Mouse (Mus musculus) lung, embryonic 16.5 days (tissue): ENCODE measurements at regions not wholly inside any gene's neighbourhood (a gene's known extent, or its start where the extent isn't known, plus 50 kb on each side); places are given as distances from the start of the nearest gene placed in this dataset.
"Not testable (repeated sequence)": the region's sequence is repeated elsewhere in the genome, so short reads cannot be mapped to it uniquely, and the experiment has no call there.

ENCODE experiments used
- ATAC-seq: fragments of 200-750 bp; cut with Nextera tagmentation; 2 replicates; pipeline ENCODE4 v1.8.0; 2017; ENCODE audit warnings: low read depth, mild to moderate bottlenecking, moderate library complexity
- H3K27ac ChIP-seq: fragments of 300-500 bp; sonication (generic); 2 replicates; pipeline ENCODE4 v1.5.1; 2014; ENCODE audit warnings: mild to moderate bottlenecking, control low read depth, low read length
- H3K27me3 ChIP-seq: fragments of 300-500 bp; sonication (generic); 2 replicates; pipeline ENCODE4 v1.6.1; 2014; ENCODE audit warnings: low read depth, low read length, mixed read lengths; ENCODE audit not compliant: control insufficient read depth, insufficient read depth
- H3K36me3 ChIP-seq: fragments of 300-500 bp; sonication (generic); 2 replicates; pipeline ENCODE4 v1.6.1; 2014; ENCODE audit warnings: low read length; ENCODE audit not compliant: control insufficient read depth, insufficient read depth
- H3K4me1 ChIP-seq: fragments of 300-500 bp; sonication (generic); replicated peaks from 2 replicates; pipeline ENCODE4 v1.6.1; 2014; ENCODE audit warnings: low read length, mixed read lengths; ENCODE audit not compliant: control insufficient read depth, insufficient read depth
- H3K4me2 ChIP-seq: fragments of 300-500 bp; sonication (generic); 2 replicates; pipeline ENCODE4 v1.6.1; 2014; ENCODE audit warnings: low read depth, low read length, control low read depth
- H3K4me3 ChIP-seq: fragments of 300-500 bp; sonication (generic); 2 replicates; pipeline ENCODE4 v1.5.1; 2014; ENCODE audit warnings: mild to moderate bottlenecking, low read length, control low read depth
- H3K9ac ChIP-seq: fragments of 300-500 bp; sonication (generic); 2 replicates; pipeline ENCODE4 v1.6.1; 2014; ENCODE audit warnings: low read length, control low read depth
- H3K9me3 ChIP-seq: fragments of 300-500 bp; sonication (generic); 2 replicates; pipeline ENCODE4 v1.6.1; 2016; ENCODE audit warnings: low read length; ENCODE audit not compliant: control insufficient read depth
- WGBS: fragments of 180-500 bp; shearing (Covaris S2); extraction: QIAGEN DNeasy Blood & Tissue Kit; methylation state at CpG from one replicate; pipeline ENCODE4 v1.1.7; 2014; 5-methylcytosine and 5-hydroxymethylcytosine counted together

- whole genome bisulfite sequencing: 59% methylated on average over 7 of the region's 7 CpGs
Measured at GRCm38 (mm10) chrX:50607636-50608035, 179.3 kb upstream of the Olfr1324 start.

GRCm38 (mm10) chrX:50605517-50605916 lies 177.2 kb upstream of the Olfr1324 start:
- H3K9me3 ChIP-seq, H3K27ac ChIP-seq, H3K36me3 ChIP-seq, H3K9ac ChIP-seq, H3K27me3 ChIP-seq, H3K4me1 ChIP-seq: not testable (repeated sequence)
- H3K4me2 ChIP-seq: 0 out of 2 replicates have a peak overlapping the region, but pooled peaks have one; percentile 29
- peak overlapping the region; percentile 19; the same call in 1 of the 2 replicates for H3K4me3 ChIP-seq
- 46% methylated on average over 2 of the region's 2 CpGs for WGBS
- peak; percentile 79; the same call in 1 of the 2 replicates for ATAC-seq

More at GRCm38 (mm10) chrX:50607636-50608035, 179.3 kb upstream of the Olfr1324 start:
- H3K4me1 ChIP-seq: no peaks in the 10 kb centered on the region
- H3K4me2 ChIP-seq: no peak overlapping the region
- no peak for ATAC-seq
- no peak overlapping the region for H3K9ac ChIP-seq
- peak overlapping the region; percentile 10; the same call in 1 of the 2 replicates for H3K4me3 ChIP-seq
- H3K9me3 ChIP-seq: no peaks in the 10 kb centered on the region
- H3K27ac ChIP-seq: no peak overlapping the region
- no peaks in the 10 kb centered on the region for H3K36me3 ChIP-seq
- no peaks in the 10 kb centered on the region for H3K27me3 ChIP-seq

GRCm38 (mm10) chrX:50604995-50605394 lies 176.7 kb upstream of the Olfr1324 start:
- peak overlapping the region; percentile 19; the same call in 1 of the 2 replicates for H3K4me3 ChIP-seq
- H3K9me3 ChIP-seq, H3K27me3 ChIP-seq, ATAC-seq, H3K9ac ChIP-seq, H3K4me1 ChIP-seq, H3K27ac ChIP-seq, H3K36me3 ChIP-seq: not testable (repeated sequence)
- peak overlapping the region; percentile 29; the same call in 1 of the 2 replicates for H3K4me2 ChIP-seq
- WGBS: 53% methylated on average over 4 of the region's 4 CpGs

- Histone ChIP-seq H3K4me2 (peak overlapping the region; percentile 25; the same call in 1 of the 2 replicates), H3K4me3 (peak overlapping the region; percentile 32; the same call in 1 of the 2 replicates)
Measured at GRCm38 (mm10) chrX:50602881-50603280, 174.6 kb upstream of the Olfr1324 start.

GRCm38 (mm10) chrX:50602461-50602875 lies 174.2 kb upstream of the Olfr1324 start:
- H3K36me3 ChIP-seq, H3K27me3 ChIP-seq, H3K9me3 ChIP-seq, H3K4me1 ChIP-seq: not testable (repeated sequence)
- H3K9ac ChIP-seq: peak overlapping the region; percentile 43; the same call in 1 of the 2 replicates
- peak overlapping the region; percentile 25; the same call in 1 of the 2 replicates for H3K4me2 ChIP-seq
- H3K27ac ChIP-seq: 0 out of 2 replicates have a peak overlapping the region, but pooled peaks have one; percentile 27
- 0 out of 2 replicates have a peak, but pooled peaks have one; percentile 5 for ATAC-seq
- 63% methylated on average over 9 of the region's 9 CpGs for WGBS
- peak overlapping the region; percentile 32; the same call in 1 of the 2 replicates for H3K4me3 ChIP-seq

More at GRCm38 (mm10) chrX:50602881-50603280, 174.6 kb upstream of the Olfr1324 start:
- WGBS: 57% methylated on average over 3 of the region's 3 CpGs
- Histone ChIP-seq H3K9ac (peak overlapping the region; percentile 43; the same call in 1 of the 2 replicates), H3K27ac (0 out of 2 replicates have a peak overlapping the region, but pooled peaks have one; percentile 27)
- peak; percentile 74 for ATAC-seq
- not testable (repeated sequence) for H3K27me3 ChIP-seq, H3K36me3 ChIP-seq, H3K9me3 ChIP-seq, H3K4me1 ChIP-seq

- not testable (repeated sequence) for H3K27ac ChIP-seq, H3K27me3 ChIP-seq, H3K36me3 ChIP-seq, H3K9ac ChIP-seq, H3K4me1 ChIP-seq, H3K9me3 ChIP-seq
- Histone ChIP-seq H3K4me3 (peak overlapping the region; percentile 31), H3K4me2 (peak overlapping the region; percentile 25)
- 72% methylated on average over 3 of the region's 3 CpGs for WGBS
- peak; percentile 63 for ATAC-seq
Measured at GRCm38 (mm10) chrX:50600262-50600661, 172.0 kb upstream of the Olfr1324 start.

- ATAC-seq: no peak
- Histone ChIP-seq H3K27me3 (no peaks in the 10 kb centered on the region), H3K4me1 (no peaks in the 10 kb centered on the region), H3K9me3 (no peaks in the 10 kb centered on the region), H3K4me3 (peak overlapping the region; percentile 31), H3K4me2 (peak overlapping the region; percentile 25), H3K27ac (no peak overlapping the region), H3K36me3 (peaks cover 3% of the 10 kb centered on the region), H3K9ac (no peak overlapping the region)
- WGBS: 71% methylated on average over 4 of the region's 4 CpGs
Measured at GRCm38 (mm10) chrX:50599780-50600179, 171.5 kb upstream of the Olfr1324 start.

GRCm38 (mm10) chrX:50597626-50598025 lies 169.3 kb upstream of the Olfr1324 start:
- H3K9me3 ChIP-seq, H3K27me3 ChIP-seq, H3K4me1 ChIP-seq, H3K4me2 ChIP-seq, H3K36me3 ChIP-seq, ATAC-seq, H3K9ac ChIP-seq, H3K27ac ChIP-seq: not testable (repeated sequence)
- WGBS: 71% methylated on average over 3 of the region's 3 CpGs
- H3K4me3 ChIP-seq: peak overlapping the region; percentile 28; the same call in 1 of the 2 replicates

- WGBS: 89% methylated on average over 6 of the region's 6 CpGs
- Histone ChIP-seq H3K9me3 (no peaks in the 10 kb centered on the region), H3K9ac (peak overlapping the region; percentile 32; the same call in 1 of the 2 replicates), H3K4me2 (no peak overlapping the region), H3K4me1 (no peaks in the 10 kb centered on the region), H3K36me3 (peaks cover 3% of the 10 kb centered on the region), H3K4me3 (peak overlapping the region; percentile 28), H3K27ac (no peak overlapping the region), H3K27me3 (no peaks in the 10 kb centered on the region)
- ATAC-seq: no peak
Measured at GRCm38 (mm10) chrX:50597105-50597504, 168.8 kb upstream of the Olfr1324 start.
